Mouse (Mus musculus): Measurements from ENCODE around the gene 1700102P08Rik. TPM values are rescaled to one million over a fixed set of nuclear protein-coding genes. Genes with fewer than 3 reads are reported as not detected.

The 1700102P08Rik gene
- polyA plus RNA-seq, 1 experiment from 2014 or later: 0.50 TPM

Other genes with a start within 250 kb of the 1700102P08Rik start
- gene Bsn, start 202.4 kb upstream of the 1700102P08Rik start, polyA plus RNA-seq (2015; fragmentation: Nextera tagmentation; extraction: Ambion mirVana): 2.9 and 3.2 TPM in 2 replicates
- 90.8 and 91.8 TPM in 2 replicates for gene Dag1, start 128.8 kb upstream of the 1700102P08Rik start, polyA plus RNA-seq (2015; fragmentation: Nextera tagmentation; extraction: Ambion mirVana)
- gene Nicn1, start 102.4 kb upstream of the 1700102P08Rik start, polyA plus RNA-seq (2015; fragmentation: Nextera tagmentation; extraction: Ambion mirVana): 33.1 and 36.1 TPM in 2 replicates
- 18.8 and 21.6 TPM in 2 replicates for gene Amt, start 96.0 kb upstream of the 1700102P08Rik start, polyA plus RNA-seq (2015; fragmentation: Nextera tagmentation; extraction: Ambion mirVana)
- 493 and 511 TPM in 2 replicates for gene Rhoa, start 86.7 kb upstream of the 1700102P08Rik start, polyA plus RNA-seq (2015; fragmentation: Nextera tagmentation; extraction: Ambion mirVana)
- 46.8 and 46.9 TPM in 2 replicates for gene Tcta, start 86.6 kb upstream of the 1700102P08Rik start, polyA plus RNA-seq (2015; fragmentation: Nextera tagmentation; extraction: Ambion mirVana)
- 1,034 and 1,067 TPM in 2 replicates for gene Gpx1, start 53.9 kb upstream of the 1700102P08Rik start, polyA plus RNA-seq (2015; fragmentation: Nextera tagmentation; extraction: Ambion mirVana)
- 92.7 and 113 TPM in 2 replicates for gene Usp4, start 45.0 kb upstream of the 1700102P08Rik start, polyA plus RNA-seq (2015; fragmentation: Nextera tagmentation; extraction: Ambion mirVana)
- gene Ccdc36, start 35.7 kb downstream of the 1700102P08Rik start, polyA plus RNA-seq (2015; fragmentation: Nextera tagmentation; extraction: Ambion mirVana): 1.3 and 1.9 TPM in 2 replicates
- gene BC048562, start 43.7 kb downstream of the 1700102P08Rik start, polyA plus RNA-seq (2015; fragmentation: Nextera tagmentation; extraction: Ambion mirVana): not detected in 2 replicates
- 51.6 and 55.7 TPM in 2 replicates for gene Ccdc71, start 67.7 kb downstream of the 1700102P08Rik start, polyA plus RNA-seq (2015; fragmentation: Nextera tagmentation; extraction: Ambion mirVana)
- gene Klhdc8b, start 68.8 kb downstream of the 1700102P08Rik start, polyA plus RNA-seq (2015; fragmentation: Nextera tagmentation; extraction: Ambion mirVana): 63.4 and 67.5 TPM in 2 replicates
- gene Lamb2, start 86.9 kb downstream of the 1700102P08Rik start, polyA plus RNA-seq (2015; fragmentation: Nextera tagmentation; extraction: Ambion mirVana): 61.4 and 68.7 TPM in 2 replicates
- 41.1 and 49.5 TPM in 2 replicates for gene Usp19, start 97.8 kb downstream of the 1700102P08Rik start, polyA plus RNA-seq (2015; fragmentation: Nextera tagmentation; extraction: Ambion mirVana)
- 106 and 127 TPM in 2 replicates for gene Qars, start 114.9 kb downstream of the 1700102P08Rik start, polyA plus RNA-seq (2015; fragmentation: Nextera tagmentation; extraction: Ambion mirVana)
- 95.4 and 97.1 TPM in 2 replicates for gene Qrich1, start 124.0 kb downstream of the 1700102P08Rik start, polyA plus RNA-seq (2015; fragmentation: Nextera tagmentation; extraction: Ambion mirVana)
- 134 and 147 TPM in 2 replicates for gene Impdh2, start 167.5 kb downstream of the 1700102P08Rik start, polyA plus RNA-seq (2015; fragmentation: Nextera tagmentation; extraction: Ambion mirVana)
- 27.9 and 38.5 TPM in 2 replicates for gene Ndufaf3, start 174.6 kb downstream of the 1700102P08Rik start, polyA plus RNA-seq (2015; fragmentation: Nextera tagmentation; extraction: Ambion mirVana)
- gene Dalrd3, start 177.1 kb downstream of the 1700102P08Rik start, polyA plus RNA-seq (2015; fragmentation: Nextera tagmentation; extraction: Ambion mirVana): 112 and 137 TPM in 2 replicates
- 82.0 and 86.6 TPM in 2 replicates for gene Wdr6, start 185.9 kb downstream of the 1700102P08Rik start, polyA plus RNA-seq (2015; fragmentation: Nextera tagmentation; extraction: Ambion mirVana)
- 5.6 and 7.9 TPM in 2 replicates for gene P4htm, start 204.9 kb downstream of the 1700102P08Rik start, polyA plus RNA-seq (2015; fragmentation: Nextera tagmentation; extraction: Ambion mirVana)